Mouse (Mus musculus): ENCODE results near the gene Klhl29.

GRCm38 (mm10) chr12:5081480-5081879 is 294.0 kb downstream of the Klhl29 start:
- TF ChIP-seq CTCF (conservative IDR thresholded peaks at IDR 0.05; ENCODE audit: low read length) (no peak), POU5F1 (IDR thresholded peaks at IDR 0.05; ENCODE audit: borderline replicate concordance, low read length) (no peak), NANOG (IDR thresholded peaks at IDR 0.05; ENCODE audit: borderline replicate concordance, low read length) (no peak)

Data from E14TG2a.4 (cell line).